Mouse (Mus musculus) effector memory CD4-positive, alpha-beta T cell, adult 7 months (primary cell): Measurements from ENCODE around the gene Sox1. TPM values are rescaled to one million over a fixed set of nuclear protein-coding genes. Genes with fewer than 3 reads are reported as not detected.

Experiments
- polyA plus RNA-seq: library from polyadenylated mRNA; unstranded; fragments of 100-300 nt; shearing (Covaris generic); gene quantifications from one replicate; pipeline ENCODE4 v1.2.1, GENCODE M21; 2017

Sox1 gene
- polyA plus RNA-seq, result not detected

GRCm38 (mm10) chr8:12395071-12396031 lies at the start of gene Sox1:
Gene Sox1, plus strand, starts transcription at chr8:12395295.

Other genes starting within 250 kb of the Sox1 start
- 0.21 TPM for gene A230072I06Rik, start 116.5 kb upstream of the Sox1 start, polyA plus RNA-seq
- not detected for gene Spaca7, start 177.7 kb downstream of the Sox1 start, polyA plus RNA-seq